Mouse (Mus musculus): ENCODE results near the gene Ankfy1. TPM values are rescaled to one million over a fixed set of nuclear protein-coding genes. Genes with fewer than 3 reads are reported as not detected.

Ankfy1 gene
- total and polyA plus RNA-seq, 2 experiments from 2014 or later, result 7.6 to 31.0 TPM

DNA sequence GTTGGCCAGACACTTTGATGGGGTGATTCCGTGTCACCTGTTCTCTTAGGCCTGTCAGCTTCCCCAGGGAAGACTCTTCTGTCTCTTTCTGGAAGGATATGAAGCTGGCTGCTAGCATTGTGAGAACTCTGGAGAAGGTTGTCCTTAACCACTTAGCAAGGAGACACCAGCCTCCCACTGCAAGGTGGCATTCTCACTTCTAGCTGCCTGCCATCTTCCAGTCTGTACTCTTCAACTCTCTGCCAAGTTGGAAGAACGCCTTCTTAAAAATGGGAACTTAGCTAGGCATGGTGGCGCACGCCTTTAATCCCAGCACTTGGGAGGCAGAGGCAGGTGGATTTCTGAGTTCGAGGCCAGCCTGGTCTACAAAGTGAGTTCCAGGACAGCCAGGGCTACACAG lies 123.9 kb downstream of the Ankfy1 start:
- H3K9ac ChIP-seq (replicated peaks; ENCODE audit: low read depth, low read length), result no peak overlapping the region
- H3K4me2 ChIP-seq (ENCODE audit: low read depth, low read length), result no peak overlapping the region
- DNase-seq (ENCODE audit: low spot score) (no peak), ATAC-seq (ENCODE audit: insufficient read depth, low read depth) (no peak)
- H3K36me3 ChIP-seq (replicated peaks; ENCODE audit: control insufficient read depth, insufficient read depth, low read length), result peaks cover 6% of the 10 kb centered on the region
- H3K27ac ChIP-seq (ENCODE audit: low read depth), result no peak overlapping the region
- H3K27me3 ChIP-seq (ENCODE audit: control insufficient read depth, insufficient read depth, low read length), result no peaks in the 10 kb centered on the region
- no peak overlapping the region for H3K4me3 ChIP-seq (ENCODE audit: low read depth, low read length)
- H3K4me1 ChIP-seq (ENCODE audit: control insufficient read depth, insufficient read depth), result no peaks in the 10 kb centered on the region
- TF ChIP-seq EP300 (IDR thresholded peaks at IDR 0.05; ENCODE audit: low read depth) (no peak), CTCF (IDR thresholded peaks at IDR 0.05; ENCODE audit: low read depth) (no peak)
- WGBS, result 94% methylated on average over 5 of the region's 5 CpGs
- no peaks in the 10 kb centered on the region for H3K9me3 ChIP-seq (replicated peaks; ENCODE audit: control insufficient read depth, low read length)

DNA sequence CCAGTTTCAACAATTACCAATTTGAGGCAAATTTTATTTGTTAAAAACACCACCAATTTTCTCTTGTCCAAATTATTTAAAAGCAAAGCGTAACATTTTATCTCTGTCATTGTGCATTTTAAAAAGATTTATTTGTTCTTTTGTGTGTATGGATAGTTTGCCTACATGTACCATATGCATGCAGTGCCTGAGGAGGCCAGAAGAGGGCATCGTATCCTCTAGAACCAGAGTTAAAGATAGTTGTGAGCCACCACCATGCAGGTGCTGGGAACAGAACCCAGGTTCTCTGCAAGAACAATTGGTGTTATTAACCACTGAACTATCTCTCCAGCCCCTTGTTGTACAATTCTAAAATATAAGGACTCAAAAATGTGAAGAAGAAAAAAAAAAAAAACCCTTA lies 124.4 kb downstream of the Ankfy1 start:
- Histone ChIP-seq H3K9ac (replicated peaks; ENCODE audit: low read depth, low read length) (no peak overlapping the region), H3K4me2 (ENCODE audit: low read depth, low read length) (no peak overlapping the region), H3K27me3 (ENCODE audit: control insufficient read depth, insufficient read depth, low read length) (no peaks in the 10 kb centered on the region), H3K9me3 (replicated peaks; ENCODE audit: control insufficient read depth, low read length) (no peaks in the 10 kb centered on the region), H3K4me3 (ENCODE audit: low read depth, low read length) (no peak overlapping the region), H3K36me3 (replicated peaks; ENCODE audit: control insufficient read depth, insufficient read depth, low read length) (peaks cover 11% of the 10 kb centered on the region), H3K4me1 (ENCODE audit: control insufficient read depth, insufficient read depth) (no peaks in the 10 kb centered on the region), H3K27ac (ENCODE audit: low read depth) (no peak overlapping the region)
- ATAC-seq (ENCODE audit: insufficient read depth, low read depth) (no peak), DNase-seq (ENCODE audit: low spot score) (no peak)
- TF ChIP-seq EP300 (IDR thresholded peaks at IDR 0.05; ENCODE audit: low read depth) (no peak), CTCF (IDR thresholded peaks at IDR 0.05; ENCODE audit: low read depth) (no peak)
- 81% methylated on average over 2 of the region's 2 CpGs for WGBS

DNA sequence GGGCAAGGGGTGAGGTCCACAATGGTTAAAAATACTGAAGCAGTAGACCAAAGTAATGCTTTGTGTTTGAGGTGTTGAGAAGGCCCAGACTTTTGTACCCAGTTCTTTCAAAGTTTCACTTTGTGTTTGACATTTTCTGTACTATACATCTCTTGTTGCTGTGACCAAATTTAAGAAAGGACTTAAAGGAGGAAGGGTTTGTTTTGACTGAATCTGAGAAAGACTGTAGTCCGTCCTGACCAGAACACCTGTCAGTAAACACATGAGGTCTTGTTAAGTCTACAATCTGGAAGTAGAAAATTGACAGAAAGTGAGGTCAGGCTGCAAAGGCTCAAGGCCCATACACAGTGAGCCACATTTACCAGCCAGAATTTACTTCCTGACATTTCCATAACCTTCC lies 127.1 kb downstream of the Ankfy1 start:
- TF ChIP-seq CTCF (IDR thresholded peaks at IDR 0.05; ENCODE audit: low read depth), result no peak
- DNase-seq (ENCODE audit: low spot score) (no peak), ATAC-seq (ENCODE audit: insufficient read depth, low read depth) (no peak)
- H3K27ac ChIP-seq (ENCODE audit: low read depth), result no peak overlapping the region
- H3K27me3 ChIP-seq (ENCODE audit: control insufficient read depth, insufficient read depth, low read length), result no peaks in the 10 kb centered on the region
- H3K4me3 ChIP-seq (ENCODE audit: low read depth, low read length), result no peak overlapping the region
- H3K4me2 ChIP-seq (ENCODE audit: low read depth, low read length), result no peak overlapping the region
- H3K9ac ChIP-seq (replicated peaks; ENCODE audit: low read depth, low read length), result no peak overlapping the region
- peaks cover 36% of the 10 kb centered on the region for H3K36me3 ChIP-seq (replicated peaks; ENCODE audit: control insufficient read depth, insufficient read depth, low read length)
- H3K4me1 ChIP-seq (ENCODE audit: control insufficient read depth, insufficient read depth), result no peaks in the 10 kb centered on the region
- WGBS, result 88% methylated on average over 1 of the region's 1 CpGs
- H3K9me3 ChIP-seq (replicated peaks; ENCODE audit: control insufficient read depth, low read length), result no peaks in the 10 kb centered on the region

DNA sequence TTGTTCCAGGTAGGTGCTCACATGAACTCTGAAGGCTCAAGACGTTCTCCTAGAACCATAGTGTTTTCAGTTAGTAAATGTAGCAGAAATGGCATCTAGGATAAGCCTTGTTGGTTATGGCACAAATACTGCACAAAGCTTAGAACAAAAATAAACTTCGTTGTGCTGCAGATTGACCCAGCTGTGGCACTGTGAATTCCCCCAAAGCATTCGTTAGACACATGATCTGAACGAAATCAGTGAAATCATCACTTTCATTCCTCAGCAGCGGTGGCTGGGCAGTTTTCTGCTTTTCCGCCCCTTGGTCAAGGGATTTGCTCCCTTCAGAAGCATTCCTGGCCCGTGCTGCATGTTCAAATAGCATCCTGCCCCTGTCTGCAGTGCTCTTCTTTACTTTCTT lies 128.3 kb downstream of the Ankfy1 start:
- Histone ChIP-seq H3K27me3 (ENCODE audit: control insufficient read depth, insufficient read depth, low read length) (no peaks in the 10 kb centered on the region), H3K9ac (replicated peaks; ENCODE audit: low read depth, low read length) (no peak overlapping the region)

DNA sequence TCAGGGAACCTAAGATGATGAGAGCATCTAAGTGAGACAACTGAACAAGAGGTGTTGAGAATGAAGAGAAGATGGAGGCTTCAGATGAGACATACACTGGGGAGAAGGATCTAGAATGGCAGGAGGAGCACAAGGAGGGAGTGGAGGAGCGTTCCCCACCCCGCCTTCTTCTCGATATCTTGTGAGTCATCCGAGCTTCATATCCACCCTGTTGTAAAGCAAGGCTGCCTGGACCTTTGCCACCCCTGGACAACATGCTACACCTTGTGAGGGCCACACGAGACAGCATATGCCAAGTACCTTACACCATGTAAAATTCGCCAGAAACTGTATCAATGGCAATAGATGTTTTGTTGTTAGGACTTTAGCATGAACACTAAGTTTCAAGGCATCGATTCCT lies 131.2 kb downstream of the Ankfy1 start:
- 89% methylated on average over 7 of the region's 7 CpGs for WGBS
- no peak for ATAC-seq (ENCODE audit: insufficient read depth, low read depth)

More for the DNA sequence above, 128.3 kb downstream of the Ankfy1 start:
- Histone ChIP-seq H3K4me3 (ENCODE audit: low read depth, low read length) (no peak overlapping the region), H3K27ac (ENCODE audit: low read depth) (no peak overlapping the region), H3K9me3 (replicated peaks; ENCODE audit: control insufficient read depth, low read length) (no peaks in the 10 kb centered on the region), H3K36me3 (replicated peaks; ENCODE audit: control insufficient read depth, insufficient read depth, low read length) (peaks cover 46% of the 10 kb centered on the region), H3K4me2 (ENCODE audit: low read depth, low read length) (no peak overlapping the region), H3K4me1 (ENCODE audit: control insufficient read depth, insufficient read depth) (no peaks in the 10 kb centered on the region)
- 90% methylated on average over 7 of the region's 7 CpGs for WGBS
- TF ChIP-seq CTCF (IDR thresholded peaks at IDR 0.05; ENCODE audit: low read depth), result no peak
- no peak for TF ChIP-seq EP300 (IDR thresholded peaks at IDR 0.05; ENCODE audit: low read depth)
- ATAC-seq (ENCODE audit: insufficient read depth, low read depth) (no peak), DNase-seq (ENCODE audit: low spot score) (no peak)

More for the DNA sequence above, 131.2 kb downstream of the Ankfy1 start:
- Histone ChIP-seq H3K27ac (ENCODE audit: low read depth) (no peak overlapping the region), H3K4me1 (ENCODE audit: control insufficient read depth, insufficient read depth) (no peaks in the 10 kb centered on the region), H3K9ac (replicated peaks; ENCODE audit: low read depth, low read length) (no peak overlapping the region), H3K4me3 (ENCODE audit: low read depth, low read length) (no peak overlapping the region), H3K27me3 (ENCODE audit: control insufficient read depth, insufficient read depth, low read length) (no peaks in the 10 kb centered on the region), H3K9me3 (replicated peaks; ENCODE audit: control insufficient read depth, low read length) (no peaks in the 10 kb centered on the region), H3K36me3 (replicated peaks; ENCODE audit: control insufficient read depth, insufficient read depth, low read length) (peaks cover 70% of the 10 kb centered on the region), H3K4me2 (ENCODE audit: low read depth, low read length) (no peak overlapping the region)
- no peak for DNase-seq (ENCODE audit: low spot score)
- TF ChIP-seq CTCF (IDR thresholded peaks at IDR 0.05; ENCODE audit: low read depth) (no peak), EP300 (IDR thresholded peaks at IDR 0.05; ENCODE audit: low read depth) (no peak)

Small RNAs within 50 kb of the gene (microRNA-seq; reads per million reads assigned to microRNA genes)
- not detected for gene Gm25678

Other genes starting within 250 kb of the Ankfy1 start
- gene Mybbp1a, start 248.7 kb upstream of the Ankfy1 start, total RNA-seq (2014; rRNA removed; ENCODE audit: low replicate concordance), result 20.5 and 20.9 TPM in 2 replicates
- 41.3 and 42.1 TPM in 2 replicates for gene Mybbp1a, start 248.7 kb upstream of the Ankfy1 start, polyA plus RNA-seq (2015; fragmentation: Nextera tagmentation; extraction: Ambion mirVana)
- gene Spns2, start 200.1 kb upstream of the Ankfy1 start, total RNA-seq (2014; rRNA removed; ENCODE audit: low replicate concordance), result 31.8 and 44.2 TPM in 2 replicates
- 2.4 and 2.9 TPM in 2 replicates for gene Spns2, start 200.1 kb upstream of the Ankfy1 start, polyA plus RNA-seq (2015; fragmentation: Nextera tagmentation; extraction: Ambion mirVana)
- gene Spns3, start 139.5 kb upstream of the Ankfy1 start, total RNA-seq (2014; rRNA removed; ENCODE audit: low replicate concordance), result not detected in 2 replicates
- 0.04 TPM in 2 replicates for gene Spns3, start 139.5 kb upstream of the Ankfy1 start, polyA plus RNA-seq (2015; fragmentation: Nextera tagmentation; extraction: Ambion mirVana)
- 47.5 and 51.1 TPM in 2 replicates for gene Ube2g1, start 82.7 kb upstream of the Ankfy1 start, total RNA-seq (2014; rRNA removed; ENCODE audit: low replicate concordance)
- gene Ube2g1, start 82.7 kb upstream of the Ankfy1 start, polyA plus RNA-seq (2015; fragmentation: Nextera tagmentation; extraction: Ambion mirVana), result 56.4 and 58.6 TPM in 2 replicates
- 5.2 and 10.2 TPM in 2 replicates for gene Cyb5d2, start 106.1 kb downstream of the Ankfy1 start, total RNA-seq (2014; rRNA removed; ENCODE audit: low replicate concordance)
- gene Cyb5d2, start 106.1 kb downstream of the Ankfy1 start, polyA plus RNA-seq (2015; fragmentation: Nextera tagmentation; extraction: Ambion mirVana), result 7.3 and 9.1 TPM in 2 replicates
- 23.5 and 43.2 TPM in 2 replicates for gene Zzef1, start 106.2 kb downstream of the Ankfy1 start, total RNA-seq (2014; rRNA removed; ENCODE audit: low replicate concordance)
- gene Zzef1, start 106.2 kb downstream of the Ankfy1 start, polyA plus RNA-seq (2015; fragmentation: Nextera tagmentation; extraction: Ambion mirVana), result 5.2 and 5.3 TPM in 2 replicates